Mouse (Mus musculus): Measurements from ENCODE around the gene Gjb2.

DNA sequence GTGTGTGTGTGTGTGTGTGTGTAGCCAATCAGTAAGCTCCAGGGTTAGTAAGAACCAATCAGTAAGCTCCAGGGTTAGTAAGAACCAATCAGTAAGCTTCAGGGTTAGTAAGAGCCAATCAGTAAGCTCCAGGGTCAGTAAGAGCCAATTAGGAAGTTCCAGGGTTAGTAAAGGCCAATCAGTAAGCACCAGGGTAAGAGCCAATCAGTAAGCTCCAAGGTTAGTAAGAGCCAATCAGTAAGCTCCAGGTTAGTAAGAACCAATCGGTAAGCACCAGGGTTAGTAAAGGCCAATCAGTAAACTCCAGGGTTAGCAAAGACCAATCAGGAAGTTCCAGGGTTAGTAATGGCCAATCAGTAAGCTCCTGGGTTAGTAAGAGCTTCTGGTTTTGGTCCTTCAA lies 21.6 kb downstream of the Gjb2 start:
- TF ChIP-seq CTCF (IDR thresholded peaks at IDR 0.05; ENCODE audit: low read depth, low read length) (no peak), POLR2A (IDR thresholded peaks at IDR 0.05; ENCODE audit: extremely low read depth, insufficient read depth, low read length) (no peak)
